7 mouse cellular contexts compared by ENCODE assay signal in the genomic region with DNA sequence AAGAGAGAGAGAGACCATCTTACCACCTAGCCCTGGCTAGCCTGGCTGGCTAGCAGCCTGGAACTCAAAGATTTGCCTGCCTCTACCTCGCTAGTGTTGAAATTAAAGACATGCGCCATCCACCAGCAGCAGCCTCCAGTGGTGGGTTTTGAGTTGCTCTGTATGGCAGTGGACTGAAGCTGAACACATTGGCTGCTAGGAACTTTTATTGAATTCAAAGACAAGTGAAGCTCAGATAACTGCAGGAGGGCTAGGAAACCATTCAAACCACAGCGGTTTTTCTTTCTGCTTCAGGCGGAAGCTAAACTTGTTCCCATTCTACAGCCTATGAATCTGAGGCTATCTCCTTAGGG. TPM values are rescaled to one million over a fixed set of nuclear protein-coding genes. Genes with fewer than 3 reads are reported as not detected.
DNase-seq lines count a peak whose midpoint lies in the region; ATAC-seq and TF ChIP-seq lines count a peak whose summit lies in the region.

No protein-coding gene starts in this region.

- H3K4me3 ChIP-seq in testis, adult 2 months (ENCODE audit: control insufficient read depth, low read depth, low read length), result peak overlapping the region; percentile 88
- H3K4me3 ChIP-seq in forebrain, embryonic 10.5 days, result peak overlapping the region; percentile 69
- peak overlapping the region; percentile 86 for H3K4me3 ChIP-seq in liver, embryonic 12.5 days
- H3K4me3 ChIP-seq in stomach, postnatal 0 days (ENCODE audit: low read depth, low read length), result peak overlapping the region; percentile 92

- no peak for TF ChIP-seq POLR2A in testis, adult 2 months (IDR thresholded peaks at IDR 0.05; ENCODE audit: control insufficient read depth, low read depth, low read length)

- no peak overlapping the region for H3K27ac ChIP-seq in testis, adult 2 months (ENCODE audit: control insufficient read depth, insufficient read depth, low read depth, low read length)
- H3K27ac ChIP-seq in forebrain, embryonic 10.5 days, result peak overlapping the region; percentile 82
- peak overlapping the region; percentile 88 for H3K27ac ChIP-seq in liver, embryonic 12.5 days
- H3K27ac ChIP-seq in stomach, postnatal 0 days (replicated peaks), result peak overlapping the region; percentile 89; the same call in 1 of the 2 replicates

- H3K4me2 ChIP-seq in liver, embryonic 12.5 days, result peak overlapping the region; percentile 93
- H3K4me2 ChIP-seq in stomach, postnatal 0 days (replicated peaks; ENCODE audit: low read depth), result peak overlapping the region; percentile 62

- H3K27me3 ChIP-seq in testis, adult 2 months (ENCODE audit: control insufficient read depth, insufficient read depth, low read length), result no peaks in the 10 kb centered on the region
- H3K27me3 ChIP-seq in forebrain, embryonic 10.5 days (ENCODE audit: poor library complexity, severe bottlenecking), result peaks cover 51% of the 10 kb centered on the region
- no peaks in the 10 kb centered on the region for H3K27me3 ChIP-seq in liver, embryonic 12.5 days (replicated peaks)
- no peaks in the 10 kb centered on the region for H3K27me3 ChIP-seq in stomach, postnatal 0 days (ENCODE audit: control insufficient read depth, insufficient read depth, low read length)

- H3K9me3 ChIP-seq in forebrain, embryonic 10.5 days, result no peaks in the 10 kb centered on the region
- H3K9me3 ChIP-seq in liver, embryonic 12.5 days (replicated peaks), result no peaks in the 10 kb centered on the region
- no peaks in the 10 kb centered on the region for H3K9me3 ChIP-seq in stomach, postnatal 0 days (ENCODE audit: control insufficient read depth, low read length)

- no peak for TF ChIP-seq CTCF in testis, adult 2 months (IDR thresholded peaks at IDR 0.05; ENCODE audit: control insufficient read depth, insufficient read depth, insufficient replicate concordance, low read depth, low read length)
- TF ChIP-seq CTCF in stomach, postnatal 0 days (IDR thresholded peaks at IDR 0.05; ENCODE audit: low read depth), result no peak

- H3K9ac ChIP-seq in liver, embryonic 12.5 days, result peak overlapping the region; percentile 88
- peak overlapping the region; percentile 81 for H3K9ac ChIP-seq in stomach, postnatal 0 days (ENCODE audit: low read length)

- peaks cover 11% of the 10 kb centered on the region for H3K4me1 ChIP-seq in testis, adult 2 months (ENCODE audit: control insufficient read depth, insufficient read depth, low read length)
- peaks cover 19% of the 10 kb centered on the region for H3K4me1 ChIP-seq in forebrain, embryonic 10.5 days
- H3K4me1 ChIP-seq in liver, embryonic 12.5 days, result peaks cover 85% of the 10 kb centered on the region
- H3K4me1 ChIP-seq in stomach, postnatal 0 days (replicated peaks; ENCODE audit: control insufficient read depth, insufficient read depth), result peaks cover 4% of the 10 kb centered on the region; the same call in 1 of the 2 replicates

- DNase-seq in testis, postnatal 10 days (ENCODE audit: low spot score), result no peak
- peak; percentile 19 for DNase-seq in forebrain, embryonic 10.5 days (ENCODE audit: extremely low spot score, low spot score)
- no peak for DNase-seq in stomach, postnatal 0 days (ENCODE audit: low spot score)
- DNase-seq in left cerebral cortex, adult 18-20 months (ENCODE audit: low spot score in 2 of 2), result no peak
- no peak for DNase-seq in spleen, postnatal 10 days (ENCODE audit: low spot score in 2 of 2)

- no peak for ATAC-seq in liver, embryonic 12.5 days
- no peak for ATAC-seq in stomach, postnatal 0 days (ENCODE audit: low FRiP score, low TSS enrichment)

- 5% methylated on average over 4 of the region's 4 CpGs for WGBS in forebrain, embryonic 10.5 days
- WGBS in liver, embryonic 12.5 days (ENCODE audit: insufficient replicate concordance), result 6% methylated on average over 4 of the region's 4 CpGs
- 3% methylated on average over 4 of the region's 4 CpGs for WGBS in stomach, postnatal 0 days

- TF ChIP-seq EP300 in stomach, postnatal 0 days (optimal IDR thresholded peaks at IDR 0.05), result no peak

- H3K36me3 ChIP-seq in testis, adult 2 months (ENCODE audit: control insufficient read depth, insufficient read depth, low read length), result no peaks in the 10 kb centered on the region
- H3K36me3 ChIP-seq in forebrain, embryonic 10.5 days (replicated peaks), result 0 out of 2 replicates have a peak, but pooled peaks cover 3% of the 10 kb centered on the region
- peaks cover 19% of the 10 kb centered on the region for H3K36me3 ChIP-seq in liver, embryonic 12.5 days
- H3K36me3 ChIP-seq in stomach, postnatal 0 days (ENCODE audit: control insufficient read depth, insufficient read depth, low read length), result peaks cover 11% of the 10 kb centered on the region; the same call in 1 of the 2 replicates

RNA-seq across cellular contexts. Expression of gene Mob3c, which starts 0.4 kb away (rescaled TPM):
- polyA plus RNA-seq in testis, adult 2 months (2012; rRNA removed), result 9.3 and 12.8 TPM in 2 replicates
- 2.7 and 3.9 TPM in 2 replicates for polyA plus RNA-seq in forebrain, embryonic 10.5 days (2016; fragmentation: Nextera tagmentation; extraction: Ambion mirVana)
- 7.4 and 8.3 TPM in 2 replicates for polyA plus RNA-seq in liver, embryonic 12.5 days (2016; fragmentation: Nextera tagmentation; extraction: Ambion mirVana)
- 7.5 and 8.1 TPM in 2 replicates for polyA plus RNA-seq in stomach, postnatal 0 days (2015; fragmentation: Nextera tagmentation; extraction: Ambion mirVana)
- 1 to 10 TPM; 4.0 to 6.7 TPM for total RNA-seq in left cerebral cortex, adult 18-20 months (2021)

RNA-seq across cellular contexts. Expression of gene Mknk1, which starts 11.5 kb away (rescaled TPM):
- polyA plus RNA-seq in testis, adult 2 months (2012; rRNA removed), result 29.4 and 31.2 TPM in 2 replicates
- 26.5 and 26.8 TPM in 2 replicates for polyA plus RNA-seq in forebrain, embryonic 10.5 days (2016; fragmentation: Nextera tagmentation; extraction: Ambion mirVana)
- 45.2 and 47.2 TPM in 2 replicates for polyA plus RNA-seq in liver, embryonic 12.5 days (2016; fragmentation: Nextera tagmentation; extraction: Ambion mirVana)
- polyA plus RNA-seq in stomach, postnatal 0 days (2015; fragmentation: Nextera tagmentation; extraction: Ambion mirVana), result 11.6 and 15.1 TPM in 2 replicates
- 10 to 100 TPM; 29.6 to 39.5 TPM for total RNA-seq in left cerebral cortex, adult 18-20 months (2021)

RNA-seq across cellular contexts. Expression of gene Atpaf1, which starts 42.9 kb away (rescaled TPM):
- polyA plus RNA-seq in testis, adult 2 months (2012; rRNA removed), result 11.3 and 12.0 TPM in 2 replicates
- 45.8 and 56.3 TPM in 2 replicates for polyA plus RNA-seq in forebrain, embryonic 10.5 days (2016; fragmentation: Nextera tagmentation; extraction: Ambion mirVana)
- polyA plus RNA-seq in liver, embryonic 12.5 days (2016; fragmentation: Nextera tagmentation; extraction: Ambion mirVana), result 24.0 and 30.1 TPM in 2 replicates
- polyA plus RNA-seq in stomach, postnatal 0 days (2015; fragmentation: Nextera tagmentation; extraction: Ambion mirVana), result 30.4 and 30.6 TPM in 2 replicates
- total RNA-seq in left cerebral cortex, adult 18-20 months (2021), result 10 to 100 TPM; 75.2 to 86.0 TPM

RNA-seq across cellular contexts. Expression of gene Tex38, which starts 46.7 kb away (rescaled TPM):
- 71.9 and 78.8 TPM in 2 replicates for polyA plus RNA-seq in testis, adult 2 months (2012; rRNA removed)
- 0.25 and 0.41 TPM in 2 replicates for polyA plus RNA-seq in forebrain, embryonic 10.5 days (2016; fragmentation: Nextera tagmentation; extraction: Ambion mirVana)
- not detected in 2 replicates for polyA plus RNA-seq in liver, embryonic 12.5 days (2016; fragmentation: Nextera tagmentation; extraction: Ambion mirVana)
- polyA plus RNA-seq in stomach, postnatal 0 days (2015; fragmentation: Nextera tagmentation; extraction: Ambion mirVana), result 0.21 TPM in 2 replicates
- not detected for total RNA-seq in left cerebral cortex, adult 18-20 months (2021)

RNA-seq across cellular contexts. Expression of gene Kncn, which starts 56.7 kb away (rescaled TPM):
- polyA plus RNA-seq in testis, adult 2 months (2012; rRNA removed), result 0.96 and 1.0 TPM in 2 replicates
- not detected in 2 replicates for polyA plus RNA-seq in forebrain, embryonic 10.5 days (2016; fragmentation: Nextera tagmentation; extraction: Ambion mirVana)
- polyA plus RNA-seq in liver, embryonic 12.5 days (2016; fragmentation: Nextera tagmentation; extraction: Ambion mirVana), result not detected in 2 replicates
- not detected in 2 replicates for polyA plus RNA-seq in stomach, postnatal 0 days (2015; fragmentation: Nextera tagmentation; extraction: Ambion mirVana)
- total RNA-seq in left cerebral cortex, adult 18-20 months (2021), result under 1 TPM; 0.28 to 0.30 TPM
